Mouse (Mus musculus) CH12F3 (cell line): Measurements from ENCODE around the gene Vmn1r214.

Experiments used
- in situ Hi-C: fragments of 300-500 bp; cut with MboI; formaldehyde crosslinking; loops from 2 replicates; pipeline ENCODE4 v1.14.3; 2020; ENCODE audit warnings: low sequenced_read_pairs

Gene Vmn1r214

DNA sequence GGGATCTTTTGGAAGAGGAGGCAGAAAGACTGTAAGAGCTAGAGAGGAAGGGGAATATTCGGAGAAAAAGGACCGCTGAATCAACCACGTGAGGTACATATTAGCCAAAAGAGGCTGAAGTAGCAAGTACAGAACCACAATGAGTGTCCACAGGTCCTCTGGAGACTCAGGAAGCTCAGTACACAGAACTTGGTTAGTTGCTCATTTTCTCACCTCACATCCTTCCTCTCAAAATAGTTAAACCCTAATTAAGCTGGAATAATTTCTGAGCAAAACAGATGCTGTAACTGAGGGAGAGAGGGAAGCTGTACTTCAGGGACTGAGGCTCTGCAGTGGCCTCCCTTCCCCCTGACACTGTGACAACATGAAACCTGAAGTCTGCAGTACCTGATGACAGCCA lies at the start of gene Vmn1r214:
Gene Vmn1r214, plus strand, starts transcription at position 301 of the 400 bp plus-strand sequence.
- in situ Hi-C loops, result no loop called here

DNA sequence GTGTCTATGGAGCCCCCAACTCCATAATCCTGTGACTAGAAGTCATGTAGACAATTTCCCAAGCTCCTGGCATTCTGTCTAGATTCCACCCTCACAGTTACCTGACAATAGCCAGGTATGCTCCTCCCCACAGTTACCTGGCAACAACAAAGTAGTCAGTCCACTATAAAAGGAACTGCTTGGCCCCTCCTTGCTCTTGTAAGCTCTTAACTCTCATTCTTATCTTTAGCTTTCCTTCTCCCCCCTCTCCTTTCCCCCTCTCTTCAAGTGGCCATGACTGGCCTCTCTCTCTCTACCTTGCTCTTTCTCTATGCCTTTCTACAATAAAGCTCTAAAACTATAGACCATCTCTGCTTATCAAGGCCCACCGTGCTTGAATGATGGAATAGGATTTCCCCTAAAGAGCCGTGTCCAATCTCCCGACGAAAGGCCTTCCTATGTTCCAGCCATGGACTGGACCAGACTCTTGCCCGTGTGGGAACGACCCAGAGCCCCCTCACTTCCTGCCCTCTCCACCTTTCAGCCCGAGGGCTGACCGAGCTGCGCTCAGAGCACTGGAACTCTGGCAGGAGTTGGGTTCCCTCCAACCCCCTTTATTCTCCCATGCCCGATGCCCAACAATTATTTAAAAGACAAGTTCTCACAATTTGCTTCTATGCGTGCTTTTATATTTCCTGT lies 39.9 kb upstream of the Vmn1r214 start:
- in situ Hi-C loops, result no loop called here

DNA sequence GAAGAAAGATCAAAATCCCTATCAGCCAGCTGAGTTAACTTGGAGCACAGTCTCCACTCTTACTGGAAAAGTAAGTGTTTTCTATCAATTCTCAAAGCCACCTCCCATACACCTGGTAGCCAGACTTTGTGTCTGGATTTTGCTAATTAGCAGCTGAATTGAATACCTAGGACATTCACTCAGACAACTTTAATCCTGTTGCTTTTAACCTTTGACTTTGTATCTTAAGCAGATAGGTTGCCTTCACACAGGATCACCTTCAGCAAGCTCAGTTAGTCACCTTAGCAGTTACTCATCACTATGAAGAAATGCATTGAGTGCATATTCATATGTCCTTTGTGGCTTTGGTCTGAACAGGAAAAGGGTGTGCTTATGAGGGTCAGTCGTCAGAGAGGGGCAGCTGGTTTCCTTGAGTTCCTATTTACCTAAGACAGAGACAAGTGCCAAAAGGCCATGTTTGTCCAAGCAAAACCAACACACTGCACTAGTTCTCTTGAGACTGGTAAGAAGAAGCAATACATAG lies 38.0 kb upstream of the Vmn1r214 start:
- in situ Hi-C loops, result no loop called here

DNA sequence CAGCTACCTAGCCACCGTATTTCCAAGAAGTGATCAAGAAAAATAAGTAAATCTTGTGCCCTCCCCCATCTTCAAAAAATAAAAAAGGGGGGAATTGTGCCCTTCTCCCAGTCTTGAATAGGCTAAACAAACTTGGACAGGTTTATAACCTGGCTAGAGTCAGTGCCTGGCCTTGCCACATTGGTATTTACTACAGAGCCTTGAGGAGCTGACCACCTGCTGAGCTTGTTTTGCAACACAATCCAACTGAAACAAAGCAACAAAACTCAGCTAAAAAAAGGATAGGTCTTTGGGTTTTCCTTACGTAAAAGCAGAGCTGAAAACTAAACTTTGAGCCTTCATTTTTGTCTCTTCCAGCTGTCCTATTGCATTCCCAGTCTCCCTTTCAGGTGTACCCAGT lies 37.5 kb upstream of the Vmn1r214 start:
- in situ Hi-C loops, result no loop called here

DNA sequence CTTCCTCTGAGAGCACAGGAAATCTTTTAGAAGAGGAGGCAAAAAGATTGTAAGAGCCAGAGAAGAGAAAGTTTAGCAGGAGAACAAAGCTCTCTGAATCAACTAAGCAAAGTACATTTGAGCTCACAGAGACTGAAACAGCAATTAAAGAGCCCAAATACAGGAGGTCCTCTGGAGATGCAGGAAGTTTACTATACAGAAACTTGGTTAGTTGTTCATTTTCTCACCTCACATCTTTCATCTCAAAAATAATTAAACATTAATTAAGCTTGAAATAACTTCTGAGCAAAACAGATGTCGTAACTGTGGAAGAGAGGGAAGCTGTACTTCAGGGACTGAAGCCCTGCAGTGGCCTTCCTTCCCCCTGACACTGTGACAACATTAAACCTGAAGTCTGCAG lies 22.9 kb upstream of the Vmn1r214 start, which contains the start of gene Vmn1r213:
Gene Vmn1r213, plus strand, starts transcription at position 301 of the 400 bp plus-strand sequence.
- in situ Hi-C loops, result no loop called here

DNA sequence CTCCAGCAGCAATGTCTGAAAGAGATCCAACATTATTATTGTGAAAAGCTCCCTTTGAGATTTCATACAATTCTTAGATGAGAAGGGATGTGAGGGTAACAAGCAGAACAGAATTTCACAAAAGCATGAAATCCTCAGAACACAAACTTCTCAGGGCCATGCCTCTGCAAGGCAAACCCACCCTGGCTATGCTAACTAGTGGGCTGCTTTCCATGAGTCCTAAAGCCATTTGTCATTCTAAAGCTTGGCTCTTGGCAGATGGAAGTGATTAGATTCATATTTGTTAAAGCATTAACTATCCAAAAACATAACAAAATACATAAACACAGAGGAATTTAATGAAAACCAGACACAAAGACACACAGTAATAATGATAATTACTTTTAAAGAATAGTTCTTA lies 12.1 kb upstream of the Vmn1r214 start:
- in situ Hi-C loops, result no loop called here

DNA sequence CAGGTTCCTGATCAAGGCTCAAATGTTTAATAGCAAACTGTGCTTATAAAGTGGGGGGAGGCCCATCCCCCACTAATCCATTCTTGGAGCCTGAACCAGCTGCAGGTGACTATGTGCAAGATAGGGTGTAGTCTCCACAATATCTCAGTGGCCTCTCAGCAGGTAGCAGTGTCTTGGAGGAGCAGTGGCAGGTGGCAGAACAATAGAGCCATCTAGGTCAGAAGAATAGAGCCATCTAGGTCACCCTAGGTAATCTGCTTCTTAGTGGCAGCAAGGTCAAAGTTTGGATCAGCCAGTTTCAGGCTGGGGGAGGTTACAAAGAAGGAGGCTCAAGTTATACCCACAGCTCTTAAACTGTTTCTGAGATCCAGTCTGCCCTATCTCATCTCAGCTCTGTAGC lies 5.4 kb upstream of the Vmn1r214 start:
- in situ Hi-C loops, result no loop called here

DNA sequence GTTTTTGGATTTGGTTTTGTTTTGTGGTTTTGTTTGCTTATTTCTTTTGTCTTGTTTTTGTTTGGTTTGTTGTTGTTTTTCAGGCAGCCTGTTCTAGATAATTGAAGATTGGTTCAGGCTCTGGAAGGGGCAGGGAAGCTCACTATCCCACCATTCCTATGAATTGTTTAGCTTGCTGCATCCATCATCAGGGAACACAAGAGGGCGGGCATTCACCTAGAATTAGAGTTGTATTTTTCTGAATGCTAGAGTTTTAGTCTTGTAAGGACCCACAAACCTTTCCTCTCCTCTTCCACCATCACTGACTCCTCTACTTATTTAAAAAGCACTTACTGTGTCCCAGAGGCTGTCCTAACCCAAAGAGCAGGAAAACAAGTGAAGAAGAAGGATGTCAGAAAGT lies 27.6 kb downstream of the Vmn1r214 start:
- in situ Hi-C loops, result loop anchor here (25.0 kb wide), 1 partner anchor 170 kb away; the partner anchor contains the start of gene Vmn1r212

DNA sequence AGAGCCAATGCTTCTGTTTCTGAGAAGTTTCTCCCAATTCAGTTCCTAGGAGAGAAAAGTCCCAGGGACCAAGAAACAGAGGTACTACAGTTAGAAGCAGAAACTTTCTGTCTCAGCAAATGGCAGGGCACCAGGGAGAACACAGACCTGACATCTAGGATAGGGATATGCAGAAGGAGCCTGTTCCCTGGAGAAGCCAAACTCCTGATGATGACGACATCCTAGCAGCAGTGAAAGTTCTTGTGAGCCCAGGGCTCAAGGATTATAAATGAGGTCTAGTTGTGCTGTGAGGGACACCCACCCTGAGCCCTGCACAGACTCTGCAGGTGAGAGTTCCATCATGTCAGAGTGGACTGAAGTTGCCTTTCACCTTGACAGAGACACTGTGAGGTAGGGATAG lies 37.5 kb downstream of the Vmn1r214 start, which contains the start of gene Vmn1r215:
Gene Vmn1r215, plus strand, starts transcription at position 301 of the 400 bp plus-strand sequence.
- in situ Hi-C loops, result loop anchor here (25.0 kb wide), 1 partner anchor 180 kb away; the partner anchor contains the start of gene Vmn1r212

DNA sequence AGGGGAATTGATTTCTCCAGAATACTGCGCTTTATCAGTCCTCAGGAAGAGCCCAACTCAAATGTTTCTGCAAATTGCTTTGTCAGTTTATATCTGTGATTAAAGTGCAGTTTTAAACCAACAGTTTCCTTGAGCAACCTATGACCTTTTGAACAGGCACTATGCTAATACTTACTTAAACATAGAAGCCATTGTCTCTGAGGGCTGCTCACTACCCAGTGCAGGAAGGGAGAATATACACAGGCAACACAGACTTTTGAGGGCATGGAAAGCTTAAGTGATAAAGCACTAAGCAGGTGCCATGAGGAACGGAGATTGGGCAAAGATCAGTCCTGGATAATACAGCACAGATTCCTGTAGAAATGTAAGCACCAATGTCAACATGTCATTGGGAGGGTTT lies 39.1 kb downstream of the Vmn1r214 start:
- in situ Hi-C loops, result loop anchor here (25.0 kb wide), 1 partner anchor 182 kb away; the partner anchor contains the start of gene Vmn1r212
